Mouse (Mus musculus) embryo, embryonic 10 days (tissue): Measurements from ENCODE around the gene Rcbtb2.
"Not testable (repeated sequence)": the region's sequence is repeated elsewhere in the genome, so short reads cannot be mapped to it uniquely, and the experiment has no call there.

Experiments used
- DNase-seq: peaks from one replicate; pipeline ENCODE4 v3.0.0-alpha.2; 2015; ENCODE audit warnings: low spot score

The Rcbtb2 gene

DNA sequence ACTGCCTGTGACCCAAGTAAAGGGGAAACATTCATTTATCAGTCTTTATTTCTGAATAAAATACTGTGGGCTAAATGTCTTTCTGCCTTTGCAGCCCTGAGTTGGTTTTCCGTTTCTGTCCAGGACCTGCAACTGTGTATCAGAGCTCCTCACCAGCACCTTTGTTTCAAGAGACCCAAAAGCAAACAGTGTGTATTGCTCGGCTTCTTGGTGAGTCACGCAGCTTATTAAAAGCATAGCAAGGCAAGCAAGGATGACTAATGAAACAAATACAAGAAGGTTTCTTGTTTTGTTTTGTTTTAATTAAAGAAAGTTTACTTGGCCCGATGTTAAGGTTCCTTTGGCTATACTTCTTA is at the start of gene Rcbtb2:
TSS of gene Rcbtb2 (plus strand) at position 115 of the 356 bp plus-strand sequence.
- DNase-seq = no peak

DNA sequence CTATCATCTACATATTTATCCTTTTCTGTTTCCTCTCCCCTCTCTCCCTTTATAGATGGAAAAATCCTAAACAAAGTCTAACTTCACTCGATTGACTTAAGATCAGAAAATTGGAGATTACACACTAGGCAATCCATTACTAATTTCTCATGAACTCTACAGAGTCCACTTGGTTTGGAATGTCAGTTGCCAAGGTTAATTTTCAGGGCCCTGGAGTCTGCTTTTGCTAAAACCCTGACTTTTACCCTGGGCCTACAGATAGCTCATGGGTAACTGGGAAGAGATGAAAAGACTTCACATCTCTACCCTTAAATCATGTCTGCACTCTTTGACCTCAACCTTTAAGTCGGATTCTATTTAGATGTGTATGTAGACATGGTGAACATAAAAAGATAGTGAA is 39.3 kb upstream of the Rcbtb2 start:
- no peak for DNase-seq

DNA sequence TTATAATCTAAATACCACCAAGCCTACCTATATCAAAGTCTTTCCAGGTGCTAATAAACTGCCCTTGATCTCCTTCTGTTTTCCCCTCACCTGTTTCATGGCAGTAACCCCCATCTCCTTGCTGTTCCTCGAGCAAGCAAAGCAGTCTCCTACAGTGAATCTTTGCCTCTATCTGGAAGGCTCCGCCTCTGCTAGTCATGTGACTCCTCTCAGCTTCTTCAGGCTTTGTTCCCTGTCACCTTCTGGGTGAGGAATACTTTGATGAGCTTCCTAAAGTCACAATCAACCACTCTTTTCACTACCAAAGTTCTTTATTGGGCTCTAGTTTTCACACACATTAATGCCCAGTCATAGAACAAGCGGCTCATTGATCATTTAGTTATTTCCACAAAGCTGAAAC is 36.4 kb upstream of the Rcbtb2 start:
- no peak for DNase-seq

DNA sequence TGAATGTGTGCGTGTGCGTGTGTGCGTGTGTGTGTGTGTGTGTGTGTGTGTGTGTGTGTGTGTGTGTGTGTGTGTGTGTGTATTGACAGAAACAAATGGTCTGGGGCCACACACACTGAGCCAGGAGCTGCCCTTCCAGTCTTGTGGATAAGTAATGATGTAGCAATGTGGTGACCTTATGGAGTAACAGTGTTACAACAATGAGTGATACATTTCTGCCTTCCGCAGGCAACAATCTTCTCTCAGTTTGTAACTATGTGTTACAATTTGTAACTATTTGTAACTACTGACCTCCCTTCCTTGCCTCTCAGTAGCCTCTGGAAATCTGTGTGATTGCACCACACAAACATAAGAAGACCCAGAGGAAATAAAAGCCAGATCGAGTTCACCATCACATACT is 35.6 kb upstream of the Rcbtb2 start:
- DNase-seq = no peak

DNA sequence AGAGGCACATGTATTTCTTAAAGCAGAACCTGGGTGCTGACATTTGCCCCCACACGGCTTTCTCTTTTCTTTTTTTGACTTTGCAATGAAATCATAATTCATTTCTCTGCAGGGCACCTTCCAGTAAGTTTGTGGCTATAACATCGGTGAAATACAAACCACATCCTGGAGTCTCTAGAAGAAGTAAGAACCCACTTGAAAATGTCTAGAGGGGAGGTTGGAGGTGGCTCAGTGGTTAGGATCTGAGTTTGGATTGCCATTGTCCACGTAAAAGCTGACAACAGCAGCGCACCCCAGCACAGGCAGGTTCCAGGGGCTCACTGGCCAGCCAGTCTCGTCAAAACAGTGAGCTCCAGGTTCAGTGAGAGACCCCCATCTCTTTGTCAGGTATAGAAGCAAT is 35.1 kb upstream of the Rcbtb2 start:
- no peak for DNase-seq

DNA sequence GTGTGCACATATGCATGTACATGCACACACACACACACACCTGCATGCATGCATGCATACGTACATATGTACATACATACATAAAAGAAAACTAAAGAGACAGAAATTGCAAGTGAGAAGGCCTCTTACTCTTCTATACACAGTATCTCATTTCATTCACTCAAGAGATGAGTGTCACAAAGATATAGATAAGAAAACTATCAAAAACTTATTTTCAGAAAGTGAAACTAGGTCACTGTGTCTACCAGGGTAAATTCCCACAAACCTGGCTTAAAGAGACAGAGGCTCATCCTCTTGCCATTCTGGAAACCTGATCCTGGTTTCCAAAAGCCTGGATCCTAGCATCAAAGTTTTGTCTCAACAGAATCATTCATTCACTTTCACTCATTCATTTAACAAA is 34.6 kb upstream of the Rcbtb2 start:
- no peak for DNase-seq

DNA sequence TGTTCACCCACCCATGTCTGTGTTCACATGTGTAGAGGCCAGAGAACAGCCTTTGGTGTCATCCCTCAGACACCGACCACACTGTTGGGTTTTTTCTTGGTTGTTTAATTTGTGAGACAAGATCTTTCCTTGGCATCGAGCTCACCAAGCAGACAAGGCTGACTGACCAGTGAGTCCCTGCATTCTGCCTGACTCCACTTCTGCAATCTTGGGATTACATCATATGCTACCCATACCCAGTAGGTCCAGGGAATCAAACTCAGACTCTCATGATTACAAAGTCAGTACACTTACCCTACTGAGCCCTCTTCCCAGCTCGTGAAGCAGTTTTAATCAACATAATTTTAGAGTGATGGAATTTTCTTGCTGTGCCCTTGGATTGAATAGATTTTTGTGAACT is 30.0 kb upstream of the Rcbtb2 start:
- DNase-seq = no peak

DNA sequence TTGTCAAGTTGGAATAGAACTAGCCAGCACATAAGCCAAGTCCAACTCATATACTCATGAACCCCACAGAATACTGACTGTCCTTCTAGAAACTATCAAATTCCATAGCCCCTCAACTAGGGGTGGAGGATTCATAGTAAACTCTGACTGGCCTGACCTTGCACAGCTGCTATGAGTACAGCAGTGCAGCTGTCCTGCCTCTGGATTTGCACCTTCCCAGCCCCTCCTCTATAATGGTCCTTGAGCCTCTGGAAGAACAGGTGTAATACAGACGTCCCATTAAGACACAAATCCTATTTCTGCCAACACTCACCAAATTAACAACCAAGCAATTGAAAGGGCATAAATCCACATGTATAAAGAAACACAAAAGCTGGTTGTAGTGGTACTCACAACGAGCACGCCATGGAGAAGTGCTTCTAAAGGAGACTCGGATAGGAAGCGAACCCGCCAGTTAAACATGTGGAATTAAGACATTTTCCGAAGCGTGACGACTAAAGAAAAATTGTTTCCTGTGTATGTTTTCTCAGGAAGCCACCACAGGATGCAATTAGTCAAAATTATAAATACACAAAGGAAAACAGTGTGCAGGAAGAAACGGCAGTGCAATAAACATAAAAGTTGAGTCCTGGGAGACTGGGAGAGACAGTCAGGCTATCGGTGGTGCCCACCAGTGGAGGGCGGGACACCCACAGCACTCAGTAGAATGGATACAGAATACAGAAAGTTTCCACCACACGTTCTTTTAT is 27.9 kb upstream of the Rcbtb2 start:
- DNase-seq = no peak

DNA sequence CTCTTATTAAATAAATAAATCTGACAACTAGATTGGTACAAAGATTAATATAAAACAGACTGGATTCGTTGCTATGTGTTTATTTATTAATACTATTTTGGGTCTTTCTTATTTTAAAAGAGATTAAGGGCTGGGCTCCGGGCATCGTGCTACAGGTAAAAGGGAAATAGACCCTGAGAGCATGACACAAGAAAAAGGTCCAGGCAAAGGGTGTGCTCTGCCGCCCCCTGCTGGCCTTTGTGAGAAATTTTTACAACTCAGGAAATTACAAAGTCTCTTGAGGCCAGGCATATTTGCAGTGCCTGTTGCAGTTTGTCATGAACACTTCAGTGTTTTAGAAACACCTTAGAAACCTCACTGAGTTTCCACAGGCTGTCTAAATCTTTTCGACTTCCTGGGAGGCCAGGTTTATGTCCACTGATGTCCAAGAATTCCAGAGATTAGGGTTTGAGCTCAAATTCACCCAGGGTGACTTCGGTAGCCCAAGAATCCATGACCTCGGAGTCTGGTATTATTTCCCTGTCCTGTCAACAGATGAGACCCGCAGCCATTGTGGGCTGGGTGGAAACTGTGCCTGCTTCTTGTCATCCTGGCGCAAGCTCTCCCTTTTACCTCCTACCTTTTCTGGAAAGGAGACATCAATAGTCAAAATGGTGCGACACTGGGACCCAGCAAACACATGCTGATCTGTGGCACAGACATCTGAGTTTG is 24.0 kb upstream of the Rcbtb2 start:
- DNase-seq = peak; percentile 81

DNA sequence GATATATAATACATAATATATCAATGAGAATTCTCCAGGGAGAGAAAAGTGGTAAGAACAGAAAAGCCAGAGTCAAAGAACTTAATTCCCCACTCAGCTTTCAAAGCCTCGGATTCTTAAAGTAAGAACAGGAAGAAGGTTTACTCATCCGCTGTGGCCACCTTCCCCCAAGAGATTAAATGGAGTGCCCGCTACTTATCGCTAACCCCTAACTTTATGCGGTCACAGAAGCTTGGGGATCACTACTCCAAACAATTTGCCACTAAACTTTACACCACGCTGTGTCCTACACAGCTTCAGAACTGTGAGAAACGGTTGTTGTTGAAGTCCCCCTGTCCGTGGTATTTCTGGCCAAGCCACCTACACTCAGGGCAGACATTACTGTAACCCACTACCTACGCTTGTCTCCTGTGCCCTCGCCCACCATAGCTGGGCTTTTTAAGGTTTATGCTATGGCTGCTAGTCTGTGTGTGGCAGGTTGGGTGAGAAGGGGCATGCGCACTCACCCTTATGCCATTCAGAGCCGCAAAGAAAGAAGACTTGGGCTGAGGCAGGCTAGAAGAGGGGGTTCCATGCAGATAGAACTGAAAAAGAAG is 20.5 kb upstream of the Rcbtb2 start:
- no peak for DNase-seq

DNA sequence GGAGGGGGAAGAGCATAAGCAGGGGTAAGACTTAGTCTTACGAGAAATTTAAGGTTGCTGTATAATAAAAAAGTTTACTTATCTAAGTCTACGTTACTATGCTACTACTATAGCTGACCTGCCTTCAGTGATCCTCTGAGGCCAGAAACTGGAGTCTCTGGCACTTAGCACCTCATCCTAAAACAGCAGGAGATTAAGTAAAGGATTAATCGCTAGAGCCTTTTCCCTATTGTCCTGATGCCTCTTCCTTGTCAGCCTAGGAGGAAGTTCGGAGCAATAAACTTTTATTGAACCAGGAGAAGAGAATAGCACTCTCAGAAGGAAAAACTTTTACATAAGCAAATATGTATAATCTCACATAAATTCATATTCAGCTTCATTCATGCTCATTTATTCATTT is 19.9 kb upstream of the Rcbtb2 start:
- not testable (repeated sequence) for DNase-seq

DNA sequence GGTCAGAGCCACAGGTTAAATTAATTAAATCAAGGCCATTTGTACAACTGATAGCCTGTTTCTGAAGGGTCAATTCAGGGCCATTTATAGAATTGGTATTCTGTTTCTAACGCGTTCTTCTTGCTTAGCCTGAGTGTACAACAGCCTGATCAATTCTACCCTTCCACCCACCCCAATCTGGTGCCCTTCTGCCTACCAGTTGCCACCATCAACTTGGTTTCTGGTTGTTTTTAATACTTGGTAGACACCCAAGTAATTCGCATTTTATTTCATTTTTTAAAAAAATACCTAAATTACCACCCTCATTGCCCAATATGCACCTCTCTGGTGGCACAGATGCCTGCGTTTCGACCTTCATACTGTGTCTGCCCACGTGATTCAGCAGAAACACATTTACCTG is 17.9 kb upstream of the Rcbtb2 start:
- no peak for DNase-seq

DNA sequence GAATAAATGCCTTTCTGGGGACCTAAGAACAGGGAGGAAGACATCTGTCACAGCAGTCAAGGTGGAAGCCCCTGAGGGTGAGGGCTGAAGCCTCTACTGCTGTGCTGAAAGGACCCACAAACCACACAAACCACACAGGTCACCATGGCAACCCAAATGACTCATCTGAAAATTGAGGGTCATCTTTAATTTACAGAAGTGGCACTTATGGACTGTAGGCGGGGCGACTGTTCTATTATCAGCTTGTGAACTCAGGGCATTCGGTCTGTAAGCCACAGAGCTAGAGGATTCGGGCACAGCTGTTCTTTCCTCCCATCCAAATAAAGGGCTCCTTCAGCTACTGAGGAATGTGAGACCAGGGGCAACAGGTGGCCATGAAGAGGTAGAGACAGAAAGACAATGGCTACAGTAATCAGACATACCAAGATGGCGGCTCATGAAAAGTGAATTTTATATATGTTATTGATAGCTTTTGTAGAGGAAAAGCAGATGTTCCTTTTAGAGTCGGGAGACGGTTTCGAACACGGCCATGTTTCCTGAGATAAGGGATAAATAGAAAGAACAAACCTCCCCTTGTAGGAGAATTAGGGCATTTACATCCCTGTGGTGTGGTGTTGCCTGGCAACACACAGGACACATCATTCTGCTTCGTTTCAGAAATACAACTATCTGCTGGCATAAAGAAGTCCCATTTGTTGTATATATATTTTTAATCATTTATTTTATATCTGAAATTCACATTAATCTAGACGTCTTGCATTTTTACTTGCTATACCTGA is 17.2 kb upstream of the Rcbtb2 start:
- DNase-seq = peak; percentile 58

DNA sequence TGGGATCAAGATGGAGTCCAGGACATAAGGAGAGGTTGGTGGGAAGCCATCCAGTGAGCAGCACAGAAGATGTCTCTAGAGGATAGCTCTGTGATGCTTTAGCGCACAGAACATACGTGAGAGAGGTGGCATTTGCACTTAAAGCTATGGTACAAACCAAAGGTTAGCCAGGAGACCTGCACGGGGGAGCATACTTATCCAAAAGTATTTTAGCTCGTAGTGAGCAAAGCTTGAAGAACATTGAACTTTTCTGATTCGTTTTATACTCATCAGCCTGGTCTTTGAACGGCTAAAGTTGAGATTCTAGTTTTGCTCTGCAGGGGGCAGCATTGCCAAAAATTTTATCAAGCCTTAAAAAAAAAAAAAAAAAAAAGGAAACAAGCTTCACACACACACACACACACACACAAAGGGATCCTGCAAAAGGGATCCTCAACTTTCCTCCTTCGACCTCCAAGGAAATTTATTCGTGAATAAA is 16.6 kb upstream of the Rcbtb2 start:
- DNase-seq = no peak

DNA sequence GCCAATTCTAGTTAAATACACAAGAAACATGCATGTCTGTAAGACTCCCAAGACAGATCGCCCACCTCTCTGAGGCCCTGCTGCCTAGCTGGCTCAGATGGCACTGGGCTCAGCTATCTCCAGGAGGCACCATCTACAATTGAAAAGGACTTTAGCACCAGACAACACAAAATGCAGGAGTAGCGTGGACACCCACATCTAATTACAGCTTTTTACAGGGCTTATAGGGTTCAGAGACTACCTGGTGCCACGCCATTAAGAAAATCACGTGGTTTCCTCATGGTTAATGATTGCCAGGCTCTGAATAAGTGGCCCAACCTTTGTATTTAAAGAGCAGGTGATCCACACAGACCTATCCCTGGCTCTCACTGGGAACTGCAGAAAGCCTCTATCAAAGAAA is 15.9 kb upstream of the Rcbtb2 start:
- no peak for DNase-seq

DNA sequence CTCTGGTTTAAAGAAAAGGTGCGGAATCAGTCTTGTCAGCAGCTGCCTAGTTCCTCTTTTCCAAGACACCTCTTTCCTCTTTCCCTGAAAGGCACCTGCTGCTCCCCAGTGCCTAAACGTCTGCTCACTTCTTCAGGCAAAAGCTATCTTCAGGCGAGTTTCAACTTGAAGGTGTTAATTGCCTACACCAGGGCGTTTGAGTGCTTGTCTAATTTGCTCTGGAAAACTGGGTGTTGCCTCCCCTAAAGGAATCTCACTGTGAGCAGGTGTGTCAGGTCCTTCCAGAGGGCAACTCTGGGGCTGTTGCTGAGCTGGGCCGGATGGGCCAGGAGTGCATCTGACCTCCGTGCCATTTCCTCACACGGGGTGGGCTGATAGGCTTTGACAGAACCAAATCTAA is 15.5 kb upstream of the Rcbtb2 start:
- DNase-seq = no peak

DNA sequence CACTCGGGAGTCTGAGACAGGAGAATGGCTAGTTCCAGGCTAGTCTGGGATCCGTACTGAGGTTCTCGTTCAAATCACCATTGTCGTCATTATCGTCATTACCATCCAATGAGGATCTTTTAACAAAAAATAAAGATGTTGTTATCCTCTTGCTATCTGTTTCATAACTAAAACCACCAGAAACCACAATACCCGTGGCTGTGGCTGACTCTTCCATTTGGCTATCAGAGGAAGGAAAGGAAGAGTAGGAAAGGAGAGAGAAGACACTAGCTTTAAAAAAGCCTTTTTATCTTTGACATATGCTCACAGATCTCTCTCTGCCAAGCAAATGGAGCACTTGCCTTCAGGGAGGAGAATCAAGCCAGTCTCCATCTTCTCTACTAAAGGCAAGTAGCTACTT is 14.9 kb upstream of the Rcbtb2 start:
- no peak for DNase-seq

DNA sequence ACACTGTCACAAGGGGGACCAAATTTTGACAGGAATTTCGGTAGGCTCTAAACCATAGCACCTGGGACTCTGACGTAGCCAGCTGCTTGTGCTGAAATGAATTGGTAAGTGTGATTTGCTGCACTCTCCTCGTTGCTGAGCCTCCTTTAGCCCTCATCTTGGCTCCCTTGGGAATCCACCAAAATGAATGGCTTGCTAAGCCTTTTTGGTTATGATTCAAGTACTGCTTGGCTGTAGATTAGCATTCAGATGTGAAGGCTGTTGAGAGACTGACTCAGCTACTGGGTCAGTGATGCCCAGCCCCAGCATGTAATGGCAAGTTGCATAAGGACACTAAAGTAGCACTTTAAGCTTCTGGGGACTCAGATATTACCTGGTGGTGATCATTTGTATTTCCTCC is 12.2 kb upstream of the Rcbtb2 start:
- DNase-seq = no peak

DNA sequence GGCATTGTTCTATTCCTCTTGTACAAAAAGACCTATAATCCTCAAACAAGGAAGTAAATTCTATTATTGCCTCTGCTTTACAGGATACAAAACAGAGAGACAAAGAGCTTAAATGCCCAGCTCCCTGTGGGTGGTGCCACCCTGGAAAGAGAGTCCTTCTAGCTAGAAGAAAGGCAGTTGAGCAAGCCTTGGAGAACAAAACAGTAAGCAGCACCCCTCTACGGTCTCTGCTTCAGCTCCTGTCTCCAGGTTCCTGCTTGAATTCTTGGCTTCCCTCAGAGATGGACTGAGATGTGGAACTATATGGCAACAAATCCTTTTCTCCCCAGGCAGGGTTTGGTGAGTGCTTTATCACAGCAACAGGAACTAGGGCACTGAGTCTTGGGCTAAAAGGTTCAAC is 11.7 kb upstream of the Rcbtb2 start:
- no peak for DNase-seq

DNA sequence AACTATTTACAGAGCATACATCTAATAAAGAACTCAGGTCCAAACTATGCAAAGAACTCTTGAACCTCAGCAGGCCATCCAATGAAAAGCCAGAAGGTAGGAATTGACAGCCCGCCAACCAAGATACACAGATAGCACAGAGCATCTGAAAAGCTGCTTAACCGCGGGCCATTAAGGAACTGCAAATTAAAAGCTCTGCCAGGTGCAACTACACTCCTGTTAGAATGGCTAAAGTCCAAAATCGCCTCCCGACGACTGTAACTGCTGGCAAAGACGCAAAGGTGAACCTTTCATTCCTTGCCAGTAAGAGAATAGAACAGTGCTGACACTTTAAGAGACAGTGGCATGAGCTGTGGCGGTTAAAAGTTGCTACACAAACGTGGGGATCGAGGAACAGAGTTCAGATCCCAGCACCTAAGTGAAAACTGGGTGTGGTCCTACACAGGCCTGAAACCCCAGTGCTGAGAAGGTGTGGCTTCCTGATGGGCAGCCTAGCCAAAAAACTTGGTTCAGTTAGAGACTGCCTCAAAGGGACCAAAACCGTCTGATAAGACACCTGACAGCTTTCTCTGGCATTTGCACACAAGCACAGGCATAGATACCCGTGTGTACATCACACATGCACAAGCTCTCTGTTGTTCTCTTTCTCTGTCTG is 10.5 kb upstream of the Rcbtb2 start:
- DNase-seq = no peak

DNA sequence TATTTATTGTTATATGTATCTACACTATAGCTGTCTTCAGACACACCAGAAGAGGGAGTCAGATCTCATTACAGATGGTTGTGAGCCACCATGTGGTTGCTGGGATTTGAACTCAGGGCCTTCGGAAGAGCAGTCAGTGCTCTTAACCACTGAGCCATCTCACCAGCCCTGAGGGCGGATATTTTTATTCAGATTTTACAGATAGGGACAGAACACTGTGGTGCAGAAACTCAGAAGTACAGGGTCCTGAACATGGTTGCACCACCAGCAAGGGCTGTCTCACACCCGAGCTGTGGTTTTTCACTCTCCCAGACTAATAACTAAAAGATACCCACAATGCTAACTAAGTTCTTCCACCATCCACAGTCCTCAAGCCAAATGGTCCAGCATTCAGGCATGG is 7.9 kb upstream of the Rcbtb2 start:
- not testable (repeated sequence) for DNase-seq

DNA sequence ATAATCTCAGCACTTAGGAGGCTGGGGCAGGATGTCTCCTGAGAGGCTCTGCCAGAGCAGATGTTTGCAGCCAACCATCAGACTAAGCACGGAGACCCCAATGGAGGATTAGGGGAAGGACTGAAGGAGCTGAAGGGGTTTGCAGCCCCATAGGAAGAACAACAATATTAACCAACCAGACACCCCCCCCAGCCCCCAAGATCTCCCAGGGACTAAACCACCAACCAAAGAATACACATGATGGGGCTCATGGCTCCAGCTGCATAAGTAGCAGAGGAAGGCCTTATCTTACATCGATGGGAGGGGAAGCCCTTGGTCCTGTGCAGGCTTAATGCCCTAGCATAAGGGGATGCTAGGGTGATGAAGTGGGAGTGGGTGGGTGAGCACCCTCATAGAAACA is 6.5 kb upstream of the Rcbtb2 start:
- DNase-seq = no peak
